Comparison of ENCODE assay signal across 15 mouse cellular contexts in genomic region chrX:17514012-17514411, GRCm38 (mm10).
"Had no signal": no experiment of that assay in that cellular context is flagged by ENCODE, and none has a peak within 500 bp of the region (broad histone marks: within the 10 kb centered on the region; RNA-seq: fewer than 3 reads in every experiment).

No protein-coding gene starts in this region.

- H3K27ac ChIP-seq: kidney, postnatal 0 days; limb, embryonic 12.5 days; liver, embryonic 14.5 days; midbrain, embryonic 13.5 days; neural tube, embryonic 12.5 days; stomach, postnatal 0 days had no signal

- H3K9me3 ChIP-seq: limb, embryonic 12.5 days; midbrain, embryonic 13.5 days; neural tube, embryonic 12.5 days had no signal

- H3K27me3 ChIP-seq: limb, embryonic 12.5 days; midbrain, embryonic 13.5 days; neural tube, embryonic 12.5 days had no signal

- H3K4me3 ChIP-seq: limb, embryonic 12.5 days; midbrain, embryonic 13.5 days; neural tube, embryonic 12.5 days had no signal

- H3K4me1 ChIP-seq: limb, embryonic 12.5 days; midbrain, embryonic 13.5 days; neural tube, embryonic 12.5 days had no signal

- H3K9ac ChIP-seq: limb, embryonic 12.5 days; liver, embryonic 14.5 days; midbrain, embryonic 13.5 days; neural tube, embryonic 12.5 days had no signal

- ATAC-seq: midbrain, embryonic 13.5 days had no signal

- H3K4me2 ChIP-seq: limb, embryonic 12.5 days; midbrain, embryonic 13.5 days; neural tube, embryonic 12.5 days had no signal

- DNase-seq: kidney, adult 9 months; kidney, postnatal 36 days; layer of hippocampus, adult 9-11 months; layer of hippocampus, postnatal 36 days; liver; lung, adult 18-20 months; lung, postnatal 36 days; retina, postnatal 1 day; thymus, postnatal 4 days had no signal

- H3K36me3 ChIP-seq: limb, embryonic 12.5 days; midbrain, embryonic 13.5 days; neural tube, embryonic 12.5 days had no signal
